ENCODE assay signal across 21 mouse cellular contexts in the genomic region with DNA sequence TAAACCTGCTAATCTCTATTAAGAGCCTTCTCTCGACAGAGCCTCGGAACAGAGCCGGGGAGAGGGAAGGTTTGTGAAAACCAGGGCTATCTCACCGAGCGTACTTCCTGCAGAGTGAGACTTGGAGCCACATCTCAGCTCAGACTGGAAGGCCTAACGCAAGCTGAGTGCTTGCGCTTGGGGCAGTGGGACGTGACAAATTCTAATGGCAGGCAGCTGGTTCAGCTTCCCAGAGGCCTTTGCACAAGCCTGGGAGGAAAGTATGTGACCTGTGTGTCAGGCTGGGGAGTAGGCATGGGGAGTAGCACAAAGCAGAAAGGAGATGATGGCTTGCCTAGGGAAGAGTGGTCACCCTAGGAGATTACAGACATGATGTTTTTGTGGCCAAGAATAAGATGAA. TPM values are rescaled to one million over a fixed set of nuclear protein-coding genes. Genes with fewer than 3 reads are reported as not detected.
A peak's percentile ranks its signal among the peaks of the same experiment; 100 is the strongest.
DNase-seq lines count a peak whose midpoint lies in the region; ATAC-seq and TF ChIP-seq lines count a peak whose summit lies in the region.
"Had no signal": no experiment of that assay in that cellular context is flagged by ENCODE, and none has a peak within 500 bp of the region (broad histone marks: within the 10 kb centered on the region; RNA-seq: fewer than 3 reads in every experiment).

No protein-coding gene starts in this region.

- TF ChIP-seq POLR2A in kidney, adult 2 months (IDR thresholded peaks at IDR 0.05; ENCODE audit: low read depth, low read length), result no peak
- no peak for TF ChIP-seq POLR2A in brain, embryonic 14.5 days (IDR thresholded peaks at IDR 0.05; ENCODE audit: borderline replicate concordance, extremely low read depth, insufficient read depth, insufficient read length, poor library complexity, severe bottlenecking)

- H3K9me3 ChIP-seq in hindbrain, postnatal 0 days (ENCODE audit: low read length), result no peaks in the 10 kb centered on the region
- H3K9me3 ChIP-seq in hindbrain, embryonic 14.5 days (ENCODE audit: control insufficient read depth, low read length), result no peaks in the 10 kb centered on the region
- H3K9me3 ChIP-seq: embryonic facial prominence, embryonic 15.5 days; forebrain, embryonic 10.5 days; heart, embryonic 13.5 days had no signal

- no peak overlapping the region for H3K9ac ChIP-seq in hindbrain, postnatal 0 days (replicated peaks; ENCODE audit: low read length)
- no peak overlapping the region for H3K9ac ChIP-seq in hindbrain, embryonic 14.5 days
- H3K9ac ChIP-seq: embryonic facial prominence, embryonic 15.5 days; heart, embryonic 13.5 days had no signal

- no peak for TF ChIP-seq CTCF in hindbrain, postnatal 0 days (IDR thresholded peaks at IDR 0.05; ENCODE audit: low read depth)
- no peak for TF ChIP-seq CTCF in kidney, adult 2 months (conservative IDR thresholded peaks at IDR 0.05; ENCODE audit: insufficient read depth, insufficient read length, low read depth, low read length)
- no peak for TF ChIP-seq CTCF in brain, embryonic 14.5 days (IDR thresholded peaks at IDR 0.05; ENCODE audit: borderline replicate concordance, extremely low read depth, insufficient read depth, insufficient read length)

- H3K27ac ChIP-seq in hindbrain, postnatal 0 days, result no peak overlapping the region
- no peak overlapping the region for H3K27ac ChIP-seq in hindbrain, embryonic 14.5 days
- no peak overlapping the region for H3K27ac ChIP-seq in kidney, adult 2 months (ENCODE audit: insufficient read depth, low read depth, low read length)
- H3K27ac ChIP-seq: embryonic facial prominence, embryonic 15.5 days; forebrain, embryonic 10.5 days; gastrocnemius, adult 2 months; heart, embryonic 13.5 days had no signal

- no peak overlapping the region for H3K4me2 ChIP-seq in hindbrain, postnatal 0 days (ENCODE audit: low read depth, low read length)
- H3K4me2 ChIP-seq in hindbrain, embryonic 14.5 days (replicated peaks), result no peak overlapping the region
- H3K4me2 ChIP-seq: embryonic facial prominence, embryonic 15.5 days; heart, embryonic 13.5 days had no signal

- peak; percentile 30 for DNase-seq in hindbrain, postnatal 0 days (ENCODE audit: low spot score)
- DNase-seq in hindbrain, embryonic 14.5 days (ENCODE audit: low spot score), result no peak
- DNase-seq in kidney, postnatal 14 days, result peak; percentile 17
- no peak for DNase-seq in kidney, adult 2 months
- peak; percentile 20 for DNase-seq in Muller cell, postnatal 12 days (ENCODE audit: inconsistent ontology term)
- peak; percentile 34 for DNase-seq in brain, embryonic 14.5 days (ENCODE audit: low read depth)
- DNase-seq in ovary, adult 18-20 months (ENCODE audit: low spot score), result no peak
- DNase-seq: adrenal gland, adult 8-10 months; adrenal gland, postnatal 36 days; cerebellum, adult 11-12 months; cerebellum, adult 9-10 months; embryo, embryonic 11 days; gastrocnemius, adult 2 months; gastrocnemius, postnatal 25 days; heart, adult 11 months; heart, postnatal 36 days had no signal

- H3K4me3 ChIP-seq in hindbrain, postnatal 0 days (ENCODE audit: low read length), result no peak overlapping the region
- H3K4me3 ChIP-seq in hindbrain, embryonic 14.5 days (replicated peaks; ENCODE audit: low read length), result no peak overlapping the region
- no peak overlapping the region for H3K4me3 ChIP-seq in kidney, adult 2 months (ENCODE audit: insufficient read depth, low read depth, low read length)
- H3K4me3 ChIP-seq: embryonic facial prominence, embryonic 15.5 days; erythroblast, embryonic 14.5 days; forebrain, embryonic 10.5 days; gastrocnemius, adult 2 months; heart, embryonic 13.5 days had no signal

- H3K27me3 ChIP-seq in hindbrain, postnatal 0 days (ENCODE audit: insufficient read depth, low read length), result no peaks in the 10 kb centered on the region
- H3K27me3 ChIP-seq in hindbrain, embryonic 14.5 days (ENCODE audit: control insufficient read depth, insufficient read depth, low read length), result no peaks in the 10 kb centered on the region
- no peaks in the 10 kb centered on the region for H3K27me3 ChIP-seq in kidney, adult 2 months (replicated peaks; ENCODE audit: control insufficient read depth, insufficient read depth, low read length)
- H3K27me3 ChIP-seq: embryonic facial prominence, embryonic 15.5 days; heart, embryonic 13.5 days had no signal

- no peaks in the 10 kb centered on the region for H3K36me3 ChIP-seq in hindbrain, postnatal 0 days (ENCODE audit: insufficient read depth, low read length)
- no peaks in the 10 kb centered on the region for H3K36me3 ChIP-seq in hindbrain, embryonic 14.5 days (replicated peaks; ENCODE audit: control insufficient read depth, insufficient read depth)
- no peaks in the 10 kb centered on the region for H3K36me3 ChIP-seq in kidney, adult 2 months (ENCODE audit: control insufficient read depth, insufficient read depth, low read length)
- H3K36me3 ChIP-seq: embryonic facial prominence, embryonic 15.5 days; forebrain, embryonic 10.5 days; heart, embryonic 13.5 days had no signal

- ATAC-seq in hindbrain, postnatal 0 days, result no peak
- no peak for ATAC-seq in hindbrain, embryonic 14.5 days (ENCODE audit: low FRiP score)
- ATAC-seq: forebrain, embryonic 14.5 days had no signal

- WGBS in hindbrain, postnatal 0 days, result 46% methylated on average over 8 of the region's 8 CpGs
- 62% methylated on average over 8 of the region's 8 CpGs for WGBS in hindbrain, embryonic 14.5 days
- WGBS in kidney, adult 2 months, result 53% methylated on average over 8 of the region's 8 CpGs

- H3K4me1 ChIP-seq in hindbrain, postnatal 0 days (ENCODE audit: insufficient read depth, low read length), result 0 out of 2 replicates have a peak, but pooled peaks cover 7% of the 10 kb centered on the region
- H3K4me1 ChIP-seq in hindbrain, embryonic 14.5 days (replicated peaks; ENCODE audit: control insufficient read depth, insufficient read depth, low read length), result peaks cover 11% of the 10 kb centered on the region
- no peaks in the 10 kb centered on the region for H3K4me1 ChIP-seq in kidney, adult 2 months (ENCODE audit: control insufficient read depth, insufficient read depth, low read length)
- H3K4me1 ChIP-seq: embryonic facial prominence, embryonic 15.5 days had no signal

RNA-seq across cellular contexts. Expression of a gene that starts 55.6 kb away (rescaled TPM):
- 27.5 and 30.0 TPM in 2 replicates for total RNA-seq in hindbrain, postnatal 0 days (2014; rRNA removed)
- polyA plus RNA-seq in hindbrain, postnatal 0 days (2015; fragmentation: Nextera tagmentation; extraction: Ambion mirVana), result 57.2 and 59.4 TPM in 2 replicates
- polyA plus RNA-seq in hindbrain, embryonic 14.5 days (2014; fragmentation: Nextera tagmentation; extraction: Ambion mirVana), result 22.0 and 28.1 TPM in 2 replicates
- polyA plus RNA-seq in kidney, adult 2 months (2012; rRNA removed), result 15.5 and 18.2 TPM in 2 replicates
- 5.5 and 11.7 TPM in 2 replicates for polyA plus RNA-seq in brain, embryonic 14.5 days (2012; rRNA removed)

Comparison
In these comparisons a context has a peak if more than half of its experiments do, and no peak if none do; other contexts are left out.
1. DNase-seq: peak in hindbrain, postnatal 0 days (single experiment), kidney, postnatal 14 days (single experiment), Muller cell, postnatal 12 days (single experiment) and brain, embryonic 14.5 days (single experiment); none in hindbrain, embryonic 14.5 days (single experiment), kidney, adult 2 months (single experiment) and ovary, adult 18-20 months (single experiment).